Mouse (Mus musculus) olfactory bulb, adult 2 months (tissue): ENCODE measurements around the gene Lhx9.

Experiments
- CTCF ChIP-seq: fragments of 200-500 bp; IDR thresholded peaks from 2 replicates; pipeline ENCODE4 v1.5.1; 2012; ENCODE audit warnings: low read depth, mild to moderate bottlenecking, low read length, moderate library complexity; ENCODE audit not compliant: insufficient read depth
- POLR2A ChIP-seq: fragments of 200-500 bp; IDR thresholded peaks from 2 replicates; pipeline ENCODE4 v1.6.1; 2012; ENCODE audit warnings: mild to moderate bottlenecking, low read depth, low read length, moderate library complexity; ENCODE audit not compliant: insufficient read depth

- no peak for TF ChIP-seq CTCF
- no peak for TF ChIP-seq POLR2A
Measured at GRCm38 (mm10) chr1:138826841-138827240, 21.5 kb downstream of the Lhx9 start.
